Mouse (Mus musculus) stomach, embryonic 14.5 days (tissue): ENCODE data around the gene Sypl. TPM values are rescaled to one million over a fixed set of nuclear protein-coding genes. Genes with fewer than 3 reads are reported as not detected.

ENCODE experiments used
- ATAC-seq: fragments of 200-750 bp; cut with Nextera tagmentation; 2 replicates; pipeline ENCODE4 v1.8.0; 2017; ENCODE audit warnings: low read depth, moderate TSS enrichment; ENCODE audit not compliant: insufficient number of reproducible peaks, insufficient read depth, low FRiP score
- H3K27ac ChIP-seq: fragments of 300-500 bp; sonication (generic); 2 replicates; pipeline ENCODE4 v1.5.1; 2014; ENCODE audit warnings: mild to moderate bottlenecking, low read length, moderate library complexity, mixed read lengths
- H3K27me3 ChIP-seq: fragments of 300-500 bp; sonication (generic); 2 replicates; pipeline ENCODE4 v1.6.1; 2014; ENCODE audit warnings: low read length, control low read depth, mixed read lengths; ENCODE audit not compliant: control insufficient read depth, insufficient read depth
- H3K36me3 ChIP-seq: fragments of 300-500 bp; sonication (generic); 2 replicates; pipeline ENCODE4 v1.6.1; 2014; ENCODE audit warnings: mild to moderate bottlenecking, control low read depth, low read length, moderate library complexity, mixed read lengths; ENCODE audit not compliant: control insufficient read depth, insufficient read depth
- H3K4me1 ChIP-seq: fragments of 300-500 bp; sonication (generic); 2 replicates; pipeline ENCODE4 v1.6.1; 2014; ENCODE audit warnings: low read length, control low read depth, mixed read lengths; ENCODE audit not compliant: control insufficient read depth, insufficient read depth
- H3K4me2 ChIP-seq: fragments of 300-500 bp; sonication (generic); replicated peaks from 2 replicates; pipeline ENCODE4 v1.6.1; 2014; ENCODE audit warnings: low read depth, low read length, control low read depth
- H3K4me3 ChIP-seq: fragments of 300-500 bp; sonication (generic); 2 replicates; pipeline ENCODE4 v1.5.1; 2014; ENCODE audit warnings: low read depth, low read length, control low read depth
- H3K9ac ChIP-seq: fragments of 300-500 bp; sonication (generic); replicated peaks from 2 replicates; pipeline ENCODE4 v1.6.1; 2014; ENCODE audit warnings: low read depth, mild to moderate bottlenecking, control low read depth, low read length, moderate library complexity, mixed read lengths
- H3K9me3 ChIP-seq: fragments of 300-500 bp; sonication (generic); 2 replicates; pipeline ENCODE4 v1.6.1; 2016; ENCODE audit warnings: low read depth, low read length, control low read depth; ENCODE audit not compliant: control insufficient read depth
- WGBS: fragments of 180-500 bp; shearing (Covaris S2); extraction: QIAGEN DNeasy Blood & Tissue Kit; methylation state at CpG from one replicate; pipeline ENCODE4 v1.1.7; 2014; 5-methylcytosine and 5-hydroxymethylcytosine counted together
- polyA plus RNA-seq: library from polyadenylated mRNA; unstranded; fragments of >200 nt; fragmentation: Nextera tagmentation; extraction: Ambion mirVana; gene quantifications from 2 replicates; pipeline ENCODE4 v1.2.1, GENCODE M21; 2014

Gene Sypl
- polyA plus RNA-seq, 1 experiment from 2014 or later: 137 TPM

DNA sequence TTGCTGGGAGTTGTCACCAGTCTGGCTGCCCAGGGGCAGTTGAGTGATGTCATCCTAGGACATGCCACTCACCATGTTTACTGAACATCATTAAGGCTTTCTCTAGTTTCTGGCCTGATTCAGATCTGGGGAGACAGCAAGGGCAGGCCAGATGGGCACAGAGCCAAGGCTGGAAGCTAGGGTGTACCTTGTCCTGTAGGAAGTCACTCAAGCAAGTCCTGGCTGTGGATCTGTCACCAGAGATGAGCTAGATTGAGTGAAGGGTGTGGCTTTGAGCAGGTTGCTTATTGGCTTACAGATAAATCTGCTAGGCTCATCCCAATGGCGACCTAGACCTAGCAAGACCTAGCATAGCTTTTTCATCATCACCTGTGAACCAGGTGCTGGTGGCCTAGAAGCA, 61.4 kb downstream of the Sypl start:
- no peak for ATAC-seq

DNA sequence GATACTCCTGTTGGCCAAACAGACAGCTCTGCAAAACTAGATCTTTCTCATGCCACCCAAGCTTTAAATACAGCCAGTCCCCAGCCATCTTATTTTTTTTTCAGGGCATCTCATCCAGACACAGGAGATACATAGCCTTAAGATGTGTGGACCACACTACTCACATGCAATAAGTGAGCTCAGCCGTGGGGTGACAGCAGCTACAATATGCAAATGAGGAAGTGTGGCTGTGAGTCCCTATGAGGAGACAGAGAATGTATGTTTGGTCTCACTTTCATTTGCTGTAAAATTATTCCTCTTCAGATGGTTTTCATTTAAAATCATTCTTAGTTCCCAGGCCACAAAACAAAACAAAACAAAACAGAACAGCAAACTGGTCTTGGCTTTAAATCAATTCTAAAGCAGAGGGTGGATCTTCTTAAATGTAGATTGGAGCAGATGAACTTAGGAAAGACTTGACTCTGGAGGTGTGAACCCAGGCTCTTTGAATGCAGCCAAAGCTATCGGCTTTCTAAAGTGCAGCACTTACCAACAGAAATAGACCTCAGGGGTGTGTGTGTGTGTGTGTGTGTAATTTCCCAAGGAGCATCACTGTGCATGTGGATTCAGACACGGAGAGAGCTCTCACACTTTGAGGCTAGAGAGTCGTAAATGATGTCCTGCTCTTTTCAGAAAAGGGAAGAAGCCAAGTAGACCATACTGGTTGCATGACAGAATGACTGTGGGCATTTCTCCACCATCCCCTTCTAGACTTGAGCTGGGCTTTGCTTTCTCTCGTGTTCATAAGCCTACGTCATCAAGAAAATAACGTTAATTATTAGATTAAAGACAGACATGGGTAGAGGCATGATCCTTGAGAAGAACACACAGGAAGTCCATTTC, 63.4 kb downstream of the Sypl start:
- H3K4me3 ChIP-seq: no peak overlapping the region
- no peaks in the 10 kb centered on the region for H3K9me3 ChIP-seq
- H3K27ac ChIP-seq: no peak overlapping the region
- H3K4me1 ChIP-seq: no peaks in the 10 kb centered on the region
- no peaks in the 10 kb centered on the region for H3K36me3 ChIP-seq
- ATAC-seq: no peak
- no peak overlapping the region for H3K4me2 ChIP-seq
- no peaks in the 10 kb centered on the region for H3K27me3 ChIP-seq
- H3K9ac ChIP-seq: no peak overlapping the region
- 70% methylated on average over 7 of the region's 7 CpGs for WGBS

More for the DNA sequence above, 61.4 kb downstream of the Sypl start:
- Histone ChIP-seq H3K4me2 (no peak overlapping the region), H3K27ac (no peak overlapping the region), H3K9ac (no peak overlapping the region), H3K9me3 (no peaks in the 10 kb centered on the region), H3K36me3 (no peaks in the 10 kb centered on the region), H3K4me1 (no peaks in the 10 kb centered on the region), H3K4me3 (no peak overlapping the region), H3K27me3 (no peaks in the 10 kb centered on the region)
- 70% methylated on average over 1 of the region's 1 CpGs for WGBS

DNA sequence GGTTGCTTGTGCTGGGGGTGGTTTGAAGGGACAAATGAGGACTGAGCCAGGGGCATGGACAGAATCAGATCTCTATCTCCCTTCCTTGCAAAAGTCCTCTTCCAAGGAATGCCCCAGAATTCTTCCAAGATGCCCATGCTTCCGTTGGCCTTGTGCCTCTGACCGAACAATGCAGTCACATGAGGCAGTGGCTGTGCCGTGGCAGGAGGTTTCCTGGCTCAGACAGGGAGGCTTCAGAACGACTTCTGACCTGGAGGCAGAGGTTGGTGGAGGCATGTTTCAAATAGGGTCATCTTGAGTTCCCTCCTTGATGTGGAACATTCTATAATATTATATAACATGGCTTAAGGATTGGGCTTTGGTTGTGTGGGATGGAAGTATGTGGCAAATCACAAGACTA, 64.9 kb downstream of the Sypl start:
- H3K9me3 ChIP-seq: no peaks in the 10 kb centered on the region; the same call in 1 of the 2 replicates
- H3K27ac ChIP-seq: no peak overlapping the region
- no peak for ATAC-seq
- H3K9ac ChIP-seq: no peak overlapping the region
- no peaks in the 10 kb centered on the region for H3K36me3 ChIP-seq
- no peak overlapping the region for H3K4me3 ChIP-seq
- H3K4me1 ChIP-seq: no peaks in the 10 kb centered on the region
- 72% methylated on average over 4 of the region's 4 CpGs for WGBS
- no peaks in the 10 kb centered on the region for H3K27me3 ChIP-seq
- no peak overlapping the region for H3K4me2 ChIP-seq

DNA sequence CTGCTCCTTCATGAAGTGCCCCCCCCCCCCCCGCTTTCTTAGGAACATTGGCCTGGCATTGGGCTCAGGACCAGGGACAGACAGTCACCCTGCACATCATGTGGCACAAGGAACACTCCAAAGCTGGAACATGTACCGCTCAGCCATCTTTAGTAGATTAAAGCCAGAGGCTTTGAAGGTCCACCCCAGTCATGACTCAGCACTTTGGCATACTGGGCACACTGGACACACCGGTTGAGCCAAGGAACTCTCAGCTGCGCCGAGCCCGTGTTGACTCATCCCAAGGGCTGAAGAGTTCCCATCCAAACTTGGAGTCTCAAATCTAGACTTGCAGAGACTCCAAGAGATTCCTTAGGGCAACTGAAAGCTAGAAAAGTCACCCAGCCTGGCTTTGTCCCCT, 66.3 kb downstream of the Sypl start:
- Histone ChIP-seq H3K36me3 (no peaks in the 10 kb centered on the region), H3K9ac (no peak overlapping the region)

DNA sequence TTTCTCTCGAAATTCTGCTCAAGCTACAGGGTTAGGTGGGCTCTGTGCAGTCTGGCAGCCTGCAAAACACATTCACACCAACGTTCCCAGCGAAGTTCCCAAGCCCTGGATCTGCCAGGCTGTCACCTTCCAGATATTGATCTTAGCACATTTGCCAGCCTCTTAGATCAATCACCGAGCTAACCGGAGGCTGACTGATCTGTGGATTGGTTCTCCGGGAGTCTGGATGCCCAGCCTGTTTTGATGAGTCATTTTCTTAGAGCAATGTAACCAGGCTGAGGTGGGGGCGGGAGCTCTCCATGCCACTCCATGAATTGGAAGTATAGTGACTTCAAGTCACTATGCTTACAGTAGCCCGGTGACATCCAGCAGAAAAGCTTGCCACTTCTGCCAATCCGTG, 67.4 kb downstream of the Sypl start:
- H3K4me1 ChIP-seq: no peaks in the 10 kb centered on the region
- no peaks in the 10 kb centered on the region; the same call in 1 of the 2 replicates for H3K9me3 ChIP-seq
- H3K27me3 ChIP-seq: no peaks in the 10 kb centered on the region
- 70% methylated on average over 9 of the region's 9 CpGs for WGBS
- no peak overlapping the region for H3K4me3 ChIP-seq
- no peak overlapping the region for H3K27ac ChIP-seq
- no peak for ATAC-seq
- H3K36me3 ChIP-seq: no peaks in the 10 kb centered on the region
- no peak overlapping the region for H3K4me2 ChIP-seq
- H3K9ac ChIP-seq: no peak overlapping the region

More for the DNA sequence above, 66.3 kb downstream of the Sypl start:
- no peak overlapping the region for H3K4me3 ChIP-seq
- H3K4me1 ChIP-seq: no peaks in the 10 kb centered on the region
- no peak overlapping the region for H3K27ac ChIP-seq
- ATAC-seq: no peak
- no peaks in the 10 kb centered on the region for H3K27me3 ChIP-seq
- WGBS: 86% methylated on average over 6 of the region's 6 CpGs
- no peaks in the 10 kb centered on the region; the same call in 1 of the 2 replicates for H3K9me3 ChIP-seq
- no peak overlapping the region for H3K4me2 ChIP-seq

DNA sequence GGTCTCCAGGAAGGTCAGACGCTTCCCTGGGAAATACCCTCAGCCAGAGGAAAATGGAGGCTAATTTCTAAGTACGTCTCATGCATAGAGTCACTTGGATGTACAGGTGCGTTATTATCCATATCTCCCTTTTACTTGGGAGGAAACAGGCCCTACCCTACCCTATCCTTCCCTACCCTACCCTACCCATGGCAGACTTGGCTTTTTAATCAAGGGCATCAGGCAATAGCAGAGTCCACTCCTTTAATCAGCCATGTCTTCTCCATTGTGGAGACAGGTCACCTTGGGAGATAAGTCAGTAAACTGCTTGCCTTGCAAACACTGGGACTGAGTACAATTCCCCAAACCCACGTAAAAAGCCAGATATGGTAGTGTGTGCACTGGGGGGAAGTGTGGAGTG, 68.1 kb downstream of the Sypl start:
- Histone ChIP-seq H3K4me1 (no peaks in the 10 kb centered on the region), H3K4me3 (no peak overlapping the region), H3K4me2 (no peak overlapping the region), H3K27ac (no peak overlapping the region), H3K27me3 (no peaks in the 10 kb centered on the region), H3K36me3 (no peaks in the 10 kb centered on the region), H3K9me3 (no peaks in the 10 kb centered on the region; the same call in 1 of the 2 replicates), H3K9ac (no peak overlapping the region)
- WGBS: 80% methylated on average over 4 of the region's 4 CpGs
- ATAC-seq: peak; percentile 50; the same call in 1 of the 2 replicates

DNA sequence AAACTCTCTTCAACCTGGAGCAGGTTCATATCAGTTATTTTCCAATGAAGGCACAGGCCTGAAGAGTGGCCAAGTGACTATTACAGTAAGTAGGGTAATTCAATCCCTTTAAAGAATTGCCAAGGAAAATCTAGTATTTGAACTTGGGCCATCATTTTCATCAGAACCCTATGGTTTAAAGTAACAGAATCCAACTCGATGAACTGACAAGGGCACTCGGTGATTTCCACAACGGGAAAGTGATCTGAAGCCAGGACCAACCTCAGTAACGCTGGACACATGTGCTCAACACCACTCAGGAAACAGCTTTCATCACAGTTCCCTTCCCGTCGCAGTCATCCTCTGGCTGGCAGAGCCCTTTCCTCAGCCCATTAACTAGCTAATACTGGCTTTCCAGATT, 70.8 kb downstream of the Sypl start:
- no peak for ATAC-seq
- Histone ChIP-seq H3K36me3 (no peaks in the 10 kb centered on the region), H3K9ac (no peak overlapping the region), H3K4me2 (no peak overlapping the region), H3K9me3 (no peaks in the 10 kb centered on the region; the same call in 1 of the 2 replicates), H3K27ac (no peak overlapping the region), H3K4me1 (peaks cover 10% of the 10 kb centered on the region; the same call in 1 of the 2 replicates), H3K27me3 (no peaks in the 10 kb centered on the region), H3K4me3 (no peak overlapping the region)
- 79% methylated on average over 6 of the region's 6 CpGs for WGBS

DNA sequence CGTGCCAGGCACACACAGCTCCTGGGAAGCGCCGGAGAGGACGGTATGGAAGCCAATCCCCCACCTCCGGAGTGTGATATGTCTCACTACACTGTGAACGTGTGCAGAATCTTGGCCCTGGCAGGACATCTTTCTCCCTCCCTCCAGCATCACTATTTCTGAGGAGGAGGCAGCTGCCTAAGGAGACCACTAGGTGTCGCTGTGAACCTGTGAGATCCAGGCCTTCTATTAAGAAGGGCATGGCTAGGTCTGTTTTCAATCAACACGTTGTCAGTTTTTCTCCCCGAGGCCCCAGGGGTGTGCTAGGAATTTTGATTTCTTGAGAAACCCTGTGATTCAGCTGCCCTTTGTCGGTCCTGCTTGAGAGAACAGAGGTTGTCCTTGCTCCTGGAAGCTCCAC, 73.4 kb downstream of the Sypl start:
- Histone ChIP-seq H3K4me1 (peaks cover 10% of the 10 kb centered on the region; the same call in 1 of the 2 replicates), H3K36me3 (no peaks in the 10 kb centered on the region), H3K9ac (no peak overlapping the region), H3K9me3 (no peaks in the 10 kb centered on the region; the same call in 1 of the 2 replicates), H3K27ac (no peak overlapping the region), H3K4me2 (no peak overlapping the region), H3K4me3 (no peak overlapping the region), H3K27me3 (no peaks in the 10 kb centered on the region)
- 2% methylated on average over 10 of the region's 10 CpGs for WGBS
- ATAC-seq: peak; percentile 59
